Mouse (Mus musculus): ENCODE data around the gene Rab3gap1. TPM values are rescaled to one million over a fixed set of nuclear protein-coding genes. Genes with fewer than 3 reads are reported as not detected.

Gene Rab3gap1
- polyA plus RNA-seq (2014; fragmentation: Nextera tagmentation; extraction: Ambion mirVana) = 19.9 and 20.7 TPM in 2 replicates

DNA sequence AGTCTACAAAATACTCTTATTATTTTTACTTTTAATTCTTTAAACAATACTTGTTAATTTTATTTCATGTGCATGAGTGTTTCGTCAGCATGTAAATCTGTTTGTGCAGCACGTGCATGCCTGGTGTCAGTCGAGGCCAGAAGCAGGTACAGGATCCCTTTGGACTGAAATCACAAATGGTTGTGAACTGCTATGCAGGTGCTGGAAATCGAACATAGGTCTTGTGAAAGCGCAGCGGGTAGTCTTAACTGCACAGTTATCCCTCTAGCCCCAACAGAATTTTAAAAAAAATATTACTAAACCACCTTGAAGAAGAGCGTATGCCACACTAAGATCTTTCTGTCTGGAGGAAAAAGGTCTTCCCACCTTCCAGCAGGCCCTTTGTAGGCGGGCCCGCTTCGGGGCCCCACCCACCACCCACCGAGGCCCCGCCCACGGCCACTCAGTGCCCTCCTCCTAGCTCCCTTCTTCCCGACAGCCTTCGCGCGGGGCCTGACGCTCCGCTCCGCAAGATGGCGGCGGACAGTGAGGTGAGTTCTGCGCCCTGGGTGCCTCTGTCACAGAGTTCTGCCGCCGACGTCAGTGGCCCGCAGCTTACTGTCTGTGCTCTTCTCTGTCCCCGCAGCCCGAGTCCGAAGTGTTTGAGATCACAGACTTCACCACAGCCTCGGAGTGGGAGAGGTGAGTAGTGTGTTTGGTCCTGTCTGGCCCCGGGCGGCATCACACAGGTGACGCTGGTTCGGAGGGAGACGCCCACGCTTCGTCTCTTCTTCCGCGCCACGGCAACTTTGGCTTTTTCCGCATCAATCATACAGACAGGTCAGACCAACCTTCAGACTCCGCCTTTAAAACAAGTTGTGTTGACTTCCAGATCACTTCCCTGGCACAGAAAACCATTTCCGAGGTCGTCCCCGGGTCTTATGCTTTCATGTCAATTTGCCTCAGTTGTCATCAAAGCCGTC is at the start of gene Rab3gap1:
Gene Rab3gap1, plus strand, starts transcription at position 474 of the 962 bp plus-strand sequence.
- ATAC-seq (replicated peaks; ENCODE audit: low FRiP score) = peak; percentile 98
- Histone ChIP-seq H3K4me1 (replicated peaks; ENCODE audit: control insufficient read depth, insufficient read depth, low read length) (peaks cover 4% of the 10 kb centered on the region), H3K27ac (ENCODE audit: low read depth, low read length) (0 out of 2 replicates have a peak within 1 kb of the TSS, but pooled peaks have one; percentile 13), H3K27me3 (replicated peaks; ENCODE audit: control insufficient read depth, insufficient read depth, low read length) (no peaks in the 10 kb centered on the region), H3K36me3 (ENCODE audit: control insufficient read depth, insufficient read depth, low read length) (0 out of 2 replicates have a peak, but pooled peaks cover 4% of the 10 kb centered on the region), H3K4me3 (ENCODE audit: low read depth, low read length) (peak within 1 kb of the TSS; percentile 84), H3K9me3 (ENCODE audit: control insufficient read depth, low read length) (no peaks in the 10 kb centered on the region), H3K4me2 (peak within 1 kb of the TSS; percentile 76), H3K9ac (ENCODE audit: low read depth, low read length) (peak within 1 kb of the TSS; percentile 83)
- WGBS = 11% methylated on average over 47 of the region's 47 CpGs
- peak; percentile 92 for DNase-seq (ENCODE audit: low spot score)

DNA sequence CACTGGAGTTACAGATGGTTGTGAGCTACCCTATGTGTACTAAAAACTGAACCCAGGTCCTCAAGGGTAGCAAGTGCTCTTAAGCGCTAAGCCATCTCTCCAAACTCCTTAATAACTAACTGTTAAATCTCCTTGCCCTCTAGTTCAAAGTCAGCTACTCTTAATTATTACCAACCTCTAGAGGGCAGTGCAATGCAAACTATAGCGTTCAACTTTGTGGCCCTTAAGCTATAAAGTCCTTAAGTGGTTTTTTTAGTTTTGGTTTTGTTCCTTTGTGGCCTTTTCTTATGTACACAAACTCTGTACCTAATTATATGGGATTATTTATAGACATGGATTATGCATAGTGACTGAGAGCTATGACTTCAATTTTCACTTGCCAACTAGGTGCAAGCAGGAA is 41.2 kb upstream of the Rab3gap1 start:
- no peak for DNase-seq (ENCODE audit: low spot score)
- Histone ChIP-seq H3K4me3 (ENCODE audit: low read depth, low read length) (no peak overlapping the region), H3K4me2 (no peak overlapping the region), H3K27ac (ENCODE audit: low read depth, low read length) (no peak overlapping the region), H3K9ac (ENCODE audit: low read depth, low read length) (no peak overlapping the region), H3K36me3 (ENCODE audit: control insufficient read depth, insufficient read depth, low read length) (no peaks in the 10 kb centered on the region), H3K4me1 (replicated peaks; ENCODE audit: control insufficient read depth, insufficient read depth, low read length) (no peaks in the 10 kb centered on the region), H3K27me3 (replicated peaks; ENCODE audit: control insufficient read depth, insufficient read depth, low read length) (no peaks in the 10 kb centered on the region), H3K9me3 (ENCODE audit: control insufficient read depth, low read length) (no peaks in the 10 kb centered on the region)
- 0 out of 2 replicates have a peak, but pooled peaks have one; percentile 23 for ATAC-seq (replicated peaks; ENCODE audit: low FRiP score)
- 18% methylated on average over 2 of the region's 2 CpGs for whole genome bisulfite sequencing

DNA sequence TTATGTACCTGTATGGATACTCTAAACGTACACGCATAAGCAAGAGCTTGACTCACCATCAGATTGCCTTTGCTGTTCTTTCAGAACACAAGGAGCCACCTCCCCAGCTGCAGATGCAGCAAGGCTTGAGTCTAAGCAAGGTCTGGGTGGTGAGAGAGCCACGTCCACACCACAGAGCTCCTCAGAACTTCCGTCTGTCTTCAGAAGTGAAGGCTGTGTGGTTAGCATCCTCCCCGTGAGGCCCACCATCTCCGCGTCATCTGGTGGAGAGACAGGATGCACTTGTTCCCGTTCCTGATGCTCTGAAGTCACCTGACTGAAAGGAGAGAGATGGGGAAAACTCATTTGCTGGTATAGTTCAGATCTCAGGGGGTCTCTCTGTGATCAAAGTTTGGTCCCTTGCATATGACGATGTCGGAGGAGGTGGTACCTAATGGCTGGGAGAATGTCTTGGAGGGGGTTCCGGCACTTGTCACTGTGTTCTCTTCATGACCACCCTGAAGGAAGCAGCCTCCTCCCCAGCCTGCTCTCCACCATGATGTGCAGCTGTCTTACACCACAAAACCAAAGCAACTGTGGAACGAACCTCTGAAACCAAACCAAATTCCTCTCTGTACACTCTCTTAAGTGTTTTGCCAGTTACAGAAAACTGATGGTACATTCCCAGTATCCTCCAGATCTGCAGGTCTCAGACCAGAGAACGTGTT is 38.2 kb upstream of the Rab3gap1 start:
- no peak for ATAC-seq (replicated peaks; ENCODE audit: low FRiP score)
- Histone ChIP-seq H3K27me3 (replicated peaks; ENCODE audit: control insufficient read depth, insufficient read depth, low read length) (no peaks in the 10 kb centered on the region), H3K4me1 (replicated peaks; ENCODE audit: control insufficient read depth, insufficient read depth, low read length) (peaks cover 5% of the 10 kb centered on the region; the same call in 1 of the 2 replicates), H3K36me3 (ENCODE audit: control insufficient read depth, insufficient read depth, low read length) (no peaks in the 10 kb centered on the region), H3K4me2 (no peak overlapping the region), H3K27ac (ENCODE audit: low read depth, low read length) (no peak overlapping the region), H3K4me3 (ENCODE audit: low read depth, low read length) (no peak overlapping the region), H3K9me3 (ENCODE audit: control insufficient read depth, low read length) (no peaks in the 10 kb centered on the region), H3K9ac (ENCODE audit: low read depth, low read length) (no peak overlapping the region)
- DNase-seq (ENCODE audit: low spot score) = no peak
- WGBS = 58% methylated on average over 13 of the region's 13 CpGs

DNA sequence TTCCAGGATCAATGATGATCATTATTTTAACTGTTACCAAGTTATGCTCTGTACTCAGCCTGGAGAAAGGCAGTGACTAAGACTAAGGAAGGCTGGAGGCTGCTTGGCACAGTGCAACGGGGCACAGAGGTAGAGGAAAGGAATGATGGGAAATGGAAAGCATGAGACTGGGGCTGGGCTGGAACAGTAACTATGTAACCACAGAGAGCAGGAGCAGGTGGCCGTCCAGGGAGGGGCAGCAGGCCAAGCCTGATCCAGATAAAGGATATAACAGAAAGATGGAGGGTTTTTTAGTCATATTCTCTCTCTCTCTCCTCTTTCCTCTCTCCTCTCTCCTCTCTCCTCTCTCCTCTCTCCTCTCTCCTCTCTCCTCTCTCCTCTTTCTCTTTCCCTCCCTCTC is 34.9 kb upstream of the Rab3gap1 start:
- Histone ChIP-seq H3K9me3 (ENCODE audit: control insufficient read depth, low read length) (no peaks in the 10 kb centered on the region), H3K4me2 (no peak overlapping the region), H3K4me1 (replicated peaks; ENCODE audit: control insufficient read depth, insufficient read depth, low read length) (peaks cover 5% of the 10 kb centered on the region; the same call in 1 of the 2 replicates), H3K4me3 (ENCODE audit: low read depth, low read length) (no peak overlapping the region), H3K27ac (ENCODE audit: low read depth, low read length) (no peak overlapping the region), H3K9ac (ENCODE audit: low read depth, low read length) (no peak overlapping the region), H3K27me3 (replicated peaks; ENCODE audit: control insufficient read depth, insufficient read depth, low read length) (no peaks in the 10 kb centered on the region), H3K36me3 (ENCODE audit: control insufficient read depth, insufficient read depth, low read length) (no peaks in the 10 kb centered on the region)
- DNase-seq (ENCODE audit: low spot score) (no peak), ATAC-seq (replicated peaks; ENCODE audit: low FRiP score) (peak; percentile 54)
- WGBS = 25% methylated on average over 2 of the region's 2 CpGs

DNA sequence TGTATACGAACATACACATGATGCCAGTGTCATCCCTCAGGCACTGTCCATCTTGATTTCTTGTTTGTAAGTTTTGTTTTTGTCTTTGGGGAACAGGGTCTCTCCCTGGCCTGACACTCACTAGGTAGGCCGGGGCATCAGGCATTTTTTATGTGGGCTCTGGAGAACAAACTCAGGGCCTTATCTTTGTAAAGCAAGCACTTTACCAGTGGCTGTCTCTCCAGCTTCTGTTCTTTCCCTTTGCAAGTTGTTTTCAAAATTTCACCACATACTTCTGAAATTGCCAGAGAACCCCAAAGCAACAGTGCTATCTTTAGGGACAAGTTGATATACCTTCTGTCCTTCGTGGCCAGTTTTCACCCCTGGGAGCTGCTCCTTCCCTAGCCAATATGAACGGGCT is 34.4 kb upstream of the Rab3gap1 start:
- no peak overlapping the region for H3K4me2 ChIP-seq
- peaks cover 5% of the 10 kb centered on the region; the same call in 1 of the 2 replicates for H3K4me1 ChIP-seq (replicated peaks; ENCODE audit: control insufficient read depth, insufficient read depth, low read length)
- H3K9me3 ChIP-seq (ENCODE audit: control insufficient read depth, low read length) = no peaks in the 10 kb centered on the region
- no peak overlapping the region for H3K9ac ChIP-seq (ENCODE audit: low read depth, low read length)
- no peaks in the 10 kb centered on the region for H3K27me3 ChIP-seq (replicated peaks; ENCODE audit: control insufficient read depth, insufficient read depth, low read length)
- H3K4me3 ChIP-seq (ENCODE audit: low read depth, low read length) = no peak overlapping the region
- WGBS = 46% methylated on average over 4 of the region's 4 CpGs
- DNase-seq (ENCODE audit: low spot score) = no peak
- H3K27ac ChIP-seq (ENCODE audit: low read depth, low read length) = no peak overlapping the region
- no peak for ATAC-seq (replicated peaks; ENCODE audit: low FRiP score)
- no peaks in the 10 kb centered on the region for H3K36me3 ChIP-seq (ENCODE audit: control insufficient read depth, insufficient read depth, low read length)

DNA sequence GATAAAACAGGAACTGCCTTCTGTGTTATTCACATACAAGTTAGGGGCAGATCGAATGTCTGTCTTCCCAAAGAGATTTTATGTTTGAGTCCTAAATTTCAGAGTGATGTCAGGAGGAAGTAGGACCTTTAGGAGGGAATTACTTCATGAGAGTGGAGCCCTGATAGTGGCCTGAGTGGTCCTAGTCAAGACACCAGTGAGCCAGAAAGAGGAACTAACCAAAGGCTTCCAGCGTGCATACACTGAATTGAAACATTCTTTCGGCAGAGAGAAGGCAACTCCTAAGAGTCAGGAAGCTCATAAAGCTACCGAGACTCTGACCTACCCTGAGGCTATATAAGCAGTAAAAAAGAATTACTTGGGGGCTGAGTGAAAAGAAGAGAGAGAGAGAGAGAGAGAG is 32.0 kb upstream of the Rab3gap1 start:
- H3K4me2 ChIP-seq = no peak overlapping the region
- no peak overlapping the region for H3K4me3 ChIP-seq (ENCODE audit: low read depth, low read length)
- no peak overlapping the region for H3K9ac ChIP-seq (ENCODE audit: low read depth, low read length)
- H3K27ac ChIP-seq (ENCODE audit: low read depth, low read length) = no peak overlapping the region
- H3K36me3 ChIP-seq (ENCODE audit: control insufficient read depth, insufficient read depth, low read length) = no peaks in the 10 kb centered on the region
- ATAC-seq (replicated peaks; ENCODE audit: low FRiP score) (no peak), DNase-seq (ENCODE audit: low spot score) (no peak)
- 51% methylated on average over 4 of the region's 4 CpGs for WGBS
- H3K4me1 ChIP-seq (replicated peaks; ENCODE audit: control insufficient read depth, insufficient read depth, low read length) = peaks cover 5% of the 10 kb centered on the region; the same call in 1 of the 2 replicates
- H3K27me3 ChIP-seq (replicated peaks; ENCODE audit: control insufficient read depth, insufficient read depth, low read length) = no peaks in the 10 kb centered on the region
- no peaks in the 10 kb centered on the region for H3K9me3 ChIP-seq (ENCODE audit: control insufficient read depth, low read length)

DNA sequence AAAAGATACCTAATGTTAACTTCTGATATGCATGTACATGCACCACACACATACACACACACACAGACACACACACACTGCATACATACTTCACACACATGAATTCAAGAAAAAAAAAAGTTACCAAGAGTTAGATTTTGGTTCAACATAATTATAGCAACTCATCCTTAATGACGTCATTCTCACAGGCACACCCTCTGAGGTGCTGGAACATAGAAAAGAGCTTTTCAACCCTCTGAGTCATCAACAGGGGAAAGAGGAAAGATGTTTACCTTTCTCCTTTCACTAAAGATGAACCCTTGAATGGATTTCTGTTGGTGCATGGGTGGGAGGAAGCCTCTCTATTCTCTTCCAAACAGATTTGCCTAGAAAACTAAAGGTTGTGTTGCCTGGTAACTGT is 30.0 kb upstream of the Rab3gap1 start:
- Histone ChIP-seq H3K4me1 (replicated peaks; ENCODE audit: control insufficient read depth, insufficient read depth, low read length) (peaks cover 5% of the 10 kb centered on the region; the same call in 1 of the 2 replicates), H3K9me3 (ENCODE audit: control insufficient read depth, low read length) (no peaks in the 10 kb centered on the region), H3K36me3 (ENCODE audit: control insufficient read depth, insufficient read depth, low read length) (no peaks in the 10 kb centered on the region), H3K27me3 (replicated peaks; ENCODE audit: control insufficient read depth, insufficient read depth, low read length) (no peaks in the 10 kb centered on the region), H3K4me2 (no peak overlapping the region), H3K4me3 (ENCODE audit: low read depth, low read length) (no peak overlapping the region), H3K9ac (ENCODE audit: low read depth, low read length) (no peak overlapping the region), H3K27ac (ENCODE audit: low read depth, low read length) (no peak overlapping the region)
- 70% methylated on average over 1 of the region's 1 CpGs for WGBS
- no peak for ATAC-seq (replicated peaks; ENCODE audit: low FRiP score)
- no peak for DNase-seq (ENCODE audit: low spot score)

DNA sequence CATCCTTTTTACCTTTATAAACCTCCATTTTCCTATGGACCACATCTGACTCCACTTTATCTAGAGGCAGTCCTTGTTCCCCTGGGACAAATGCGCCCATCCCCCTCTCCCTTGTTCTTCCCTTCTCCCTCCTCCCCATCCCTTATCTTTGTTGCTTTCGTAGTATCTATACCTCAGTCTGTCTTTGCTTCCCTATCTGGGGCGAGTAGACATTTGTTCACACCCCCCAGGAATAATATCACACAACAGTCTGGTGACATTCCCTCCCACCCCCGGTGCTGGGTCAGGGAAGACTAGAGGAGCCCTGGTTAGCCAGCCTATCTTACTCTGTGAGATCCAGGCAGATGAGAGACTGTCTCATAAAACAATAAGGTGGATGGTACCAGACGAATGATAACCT is 23.1 kb upstream of the Rab3gap1 start:
- no peaks in the 10 kb centered on the region for H3K36me3 ChIP-seq (ENCODE audit: control insufficient read depth, insufficient read depth, low read length)
- no peaks in the 10 kb centered on the region for H3K4me1 ChIP-seq (replicated peaks; ENCODE audit: control insufficient read depth, insufficient read depth, low read length)
- H3K9ac ChIP-seq (ENCODE audit: low read depth, low read length) = no peak overlapping the region
- ATAC-seq (replicated peaks; ENCODE audit: low FRiP score) (peak; percentile 75), DNase-seq (ENCODE audit: low spot score) (no peak)
- WGBS = 48% methylated on average over 5 of the region's 5 CpGs
- H3K9me3 ChIP-seq (ENCODE audit: control insufficient read depth, low read length) = no peaks in the 10 kb centered on the region
- H3K27ac ChIP-seq (ENCODE audit: low read depth, low read length) = no peak overlapping the region
- H3K27me3 ChIP-seq (replicated peaks; ENCODE audit: control insufficient read depth, insufficient read depth, low read length) = no peaks in the 10 kb centered on the region
- H3K4me2 ChIP-seq = no peak overlapping the region
- no peak overlapping the region for H3K4me3 ChIP-seq (ENCODE audit: low read depth, low read length)
